Mouse (Mus musculus) forebrain, embryonic 14.5 days (tissue): ENCODE measurements around the gene Eral1. TPM values are rescaled to one million over a fixed set of nuclear protein-coding genes. Genes with fewer than 3 reads are reported as not detected.

Source experiments
- ATAC-seq: fragments of 200-750 bp; cut with Nextera tagmentation; 2 replicates; pipeline ENCODE4 v1.8.0; 2017; ENCODE audit warnings: mild to moderate bottlenecking, moderate library complexity
- DNase-seq: peaks from one replicate; pipeline ENCODE4 v3.0.0-alpha.2; 2015; ENCODE audit warnings: low spot score
- H3K27ac ChIP-seq: fragments of 300-500 bp; sonication (generic); 2 replicates; pipeline ENCODE4 v1.5.1; 2014; ENCODE audit warnings: low read depth, mild to moderate bottlenecking, control low read depth, low read length, moderate library complexity
- H3K27me3 ChIP-seq: fragments of 300-500 bp; sonication (generic); replicated peaks from 2 replicates; pipeline ENCODE4 v1.6.1; 2014; ENCODE audit warnings: low read length, control low read depth, mixed read lengths; ENCODE audit not compliant: control insufficient read depth, insufficient read depth
- H3K36me3 ChIP-seq: fragments of 300-500 bp; sonication (generic); 2 replicates; pipeline ENCODE4 v1.6.1; 2014; ENCODE audit warnings: low read length, control low read depth; ENCODE audit not compliant: control insufficient read depth, insufficient read depth
- H3K4me1 ChIP-seq: fragments of 300-500 bp; sonication (generic); 2 replicates; pipeline ENCODE4 v1.6.1; 2014; ENCODE audit warnings: antibody characterized with exemption, low read length, control low read depth; ENCODE audit not compliant: control insufficient read depth, insufficient read depth
- H3K4me2 ChIP-seq: fragments of 300-500 bp; sonication (generic); 2 replicates; pipeline ENCODE4 v1.6.1; 2014; ENCODE audit warnings: mild to moderate bottlenecking, control low read depth, low read length
- H3K4me3 ChIP-seq: fragments of 300-500 bp; sonication (generic); 2 replicates; pipeline ENCODE4 v1.5.1; 2014; ENCODE audit warnings: low read depth, low read length, control low read depth
- H3K9ac ChIP-seq: fragments of 300-500 bp; sonication (generic); 2 replicates; pipeline ENCODE4 v1.6.1; 2014; ENCODE audit warnings: mild to moderate bottlenecking, low read length, control low read depth, moderate library complexity
- H3K9me3 ChIP-seq: fragments of 300-500 bp; sonication (generic); replicated peaks from 2 replicates; pipeline ENCODE4 v1.6.1; 2016; ENCODE audit warnings: low read length, control low read depth, mixed read lengths; ENCODE audit not compliant: control insufficient read depth
- WGBS: fragments of 180-500 bp; shearing (Covaris S2); extraction: QIAGEN DNeasy Blood & Tissue Kit; methylation state at CpG from one replicate; pipeline ENCODE4 v1.1.7; 2014; 5-methylcytosine and 5-hydroxymethylcytosine counted together
- polyA plus RNA-seq: library from polyadenylated mRNA; unstranded; fragments of >200 nt; fragmentation: Nextera tagmentation; extraction: Ambion mirVana; gene quantifications from 2 replicates; pipeline ENCODE4 v1.2.1, GENCODE M21; 2014

Gene Eral1
- polyA plus RNA-seq, 1 experiment from 2014 or later: 40.2 TPM

GRCm38 (mm10) chr11:78073577-78074276, 6.5 kb downstream of the Eral1 start:
- Histone ChIP-seq H3K4me2 (no peak overlapping the region), H3K27me3 (no peaks in the 10 kb centered on the region), H3K9me3 (no peaks in the 10 kb centered on the region), H3K36me3 (peaks cover 54% of the 10 kb centered on the region), H3K4me1 (no peaks in the 10 kb centered on the region), H3K4me3 (no peak overlapping the region), H3K9ac (no peak overlapping the region), H3K27ac (no peak overlapping the region)
- 94% methylated on average over 9 of the region's 9 CpGs for WGBS
- ATAC-seq (no peak), DNase-seq (no peak)

- no peak for DNase-seq
- peaks cover 47% of the 10 kb centered on the region for H3K36me3 ChIP-seq
- WGBS: 34% methylated on average over 6 of the region's 6 CpGs
- H3K9me3 ChIP-seq: no peaks in the 10 kb centered on the region
- no peaks in the 10 kb centered on the region for H3K27me3 ChIP-seq
- H3K4me3 ChIP-seq: no peak overlapping the region
- no peak overlapping the region for H3K27ac ChIP-seq
- ATAC-seq: no peak
- H3K9ac ChIP-seq: no peak overlapping the region
- no peaks in the 10 kb centered on the region for H3K4me1 ChIP-seq
- no peak overlapping the region for H3K4me2 ChIP-seq
Measured at GRCm38 (mm10) chr11:78072425-78073130, 7.6 kb downstream of the Eral1 start.

- Histone ChIP-seq H3K4me1 (no peaks in the 10 kb centered on the region), H3K4me2 (no peak overlapping the region), H3K36me3 (peaks cover 43% of the 10 kb centered on the region), H3K9me3 (no peaks in the 10 kb centered on the region), H3K4me3 (no peak overlapping the region), H3K9ac (no peak overlapping the region), H3K27me3 (no peaks in the 10 kb centered on the region), H3K27ac (no peak overlapping the region)
- 86% methylated on average over 5 of the region's 5 CpGs for WGBS
- DNase-seq (no peak), ATAC-seq (no peak)
Measured at GRCm38 (mm10) chr11:78071938-78072337, 8.2 kb downstream of the Eral1 start.

DNA sequence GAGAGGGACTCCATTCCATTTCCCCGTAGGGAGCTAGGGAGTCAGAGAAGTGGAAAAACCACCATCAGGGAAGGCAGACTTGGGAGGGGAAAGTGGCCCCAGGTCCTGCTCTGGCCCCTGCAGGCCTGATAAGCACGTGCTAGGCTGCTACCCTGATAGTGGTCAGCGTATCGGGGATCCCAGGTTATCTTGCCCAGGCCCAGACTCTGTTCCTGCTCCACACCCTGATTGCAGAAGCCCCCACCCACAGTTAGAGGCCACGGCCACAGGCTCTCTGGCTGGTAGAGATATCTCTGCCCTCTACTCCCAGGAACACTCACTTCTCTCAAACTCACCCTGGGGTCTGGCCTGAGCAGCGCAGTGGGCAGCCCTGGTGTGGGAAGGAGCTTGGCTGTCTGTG, 10.5 kb downstream of the Eral1 start:
- Histone ChIP-seq H3K4me3 (no peak overlapping the region), H3K36me3 (peaks cover 23% of the 10 kb centered on the region), H3K27me3 (no peaks in the 10 kb centered on the region), H3K27ac (no peak overlapping the region), H3K4me1 (no peaks in the 10 kb centered on the region), H3K9ac (no peak overlapping the region), H3K4me2 (no peak overlapping the region), H3K9me3 (no peaks in the 10 kb centered on the region)
- 83% methylated on average over 6 of the region's 6 CpGs for WGBS
- ATAC-seq: no peak
- no peak for DNase-seq

- Histone ChIP-seq H3K9me3 (no peaks in the 10 kb centered on the region), H3K36me3 (peaks cover 18% of the 10 kb centered on the region), H3K27ac (no peak overlapping the region), H3K9ac (no peak overlapping the region), H3K4me3 (no peak overlapping the region), H3K4me1 (no peaks in the 10 kb centered on the region), H3K27me3 (no peaks in the 10 kb centered on the region), H3K4me2 (no peak overlapping the region)
- no peak for ATAC-seq
- WGBS: 78% methylated on average over 5 of the region's 5 CpGs
- DNase-seq: no peak
Measured at GRCm38 (mm10) chr11:78069130-78069529, 11.1 kb downstream of the Eral1 start.

DNA sequence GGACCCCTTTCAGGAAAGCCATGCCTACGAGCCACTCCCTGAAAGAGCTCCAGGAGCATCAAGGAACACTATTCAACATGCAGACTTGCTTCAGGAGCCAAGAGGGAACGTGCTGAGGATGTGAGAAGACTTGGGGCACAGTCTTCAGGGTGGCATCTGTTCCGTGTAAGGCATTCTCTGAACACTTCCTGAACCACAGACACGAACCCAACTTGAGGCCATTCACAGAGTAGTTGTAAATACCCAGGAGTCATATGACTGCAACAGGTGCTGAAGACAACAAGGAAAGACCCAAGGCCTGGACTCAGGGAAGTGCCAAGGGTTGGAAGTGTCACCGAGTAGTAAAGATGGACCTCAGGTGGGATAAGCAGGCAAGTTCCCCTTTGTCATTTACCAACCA, 12.6 kb downstream of the Eral1 start:
- no peak overlapping the region for H3K4me3 ChIP-seq
- peaks cover 3% of the 10 kb centered on the region for H3K36me3 ChIP-seq
- H3K9ac ChIP-seq: no peak overlapping the region
- no peaks in the 10 kb centered on the region for H3K4me1 ChIP-seq
- WGBS: 80% methylated on average over 5 of the region's 5 CpGs
- H3K27ac ChIP-seq: no peak overlapping the region
- DNase-seq: no peak
- no peaks in the 10 kb centered on the region for H3K9me3 ChIP-seq
- no peak overlapping the region for H3K4me2 ChIP-seq
- H3K27me3 ChIP-seq: no peaks in the 10 kb centered on the region
- no peak for ATAC-seq

DNA sequence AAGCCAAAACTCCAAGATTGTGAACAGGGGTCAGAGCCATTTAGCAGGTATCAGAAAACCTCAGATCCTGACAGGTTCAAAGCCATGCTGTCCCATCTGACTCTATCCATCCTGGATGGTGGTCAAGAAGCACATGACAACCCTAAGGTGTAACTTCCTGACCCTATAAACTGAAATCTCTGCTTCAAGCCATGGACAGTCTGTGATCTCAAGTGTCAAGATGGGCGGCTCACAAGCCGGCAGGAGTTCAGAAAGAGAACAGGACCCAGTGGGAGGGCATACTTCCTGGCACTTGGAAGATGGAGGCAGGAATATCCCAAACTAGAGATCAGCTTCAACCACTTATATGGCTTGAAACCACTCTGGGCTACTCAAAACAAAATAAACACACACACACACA, 13.5 kb downstream of the Eral1 start:
- Histone ChIP-seq H3K9ac (no peak overlapping the region), H3K36me3 (no peaks in the 10 kb centered on the region), H3K27me3 (no peaks in the 10 kb centered on the region), H3K4me3 (no peak overlapping the region), H3K9me3 (no peaks in the 10 kb centered on the region), H3K27ac (no peak overlapping the region), H3K4me1 (no peaks in the 10 kb centered on the region), H3K4me2 (no peak overlapping the region)
- DNase-seq (no peak), ATAC-seq (no peak)
- 63% methylated on average over 2 of the region's 2 CpGs for WGBS

DNA sequence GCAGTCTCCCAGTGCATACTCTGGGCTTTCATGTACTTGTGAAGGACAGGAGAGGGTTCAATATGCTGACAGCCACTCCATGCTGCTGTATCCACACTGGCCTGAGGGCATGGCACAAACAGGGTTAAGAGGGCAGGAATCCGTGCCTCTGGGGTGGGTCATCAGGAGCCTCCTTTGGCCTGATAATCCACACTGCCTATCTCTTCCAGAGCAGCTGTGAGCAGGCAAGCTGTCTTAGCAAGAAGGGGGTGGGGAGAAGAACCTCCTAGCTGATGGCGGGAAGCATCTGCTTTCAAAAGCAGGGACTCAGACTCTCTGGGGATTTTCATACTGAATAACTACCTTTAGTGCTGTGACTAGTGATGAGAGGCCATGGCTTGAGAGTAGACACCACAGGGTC, 14.3 kb downstream of the Eral1 start:
- H3K9me3 ChIP-seq: no peaks in the 10 kb centered on the region
- WGBS: 50% methylated on average over 2 of the region's 2 CpGs
- H3K36me3 ChIP-seq: no peaks in the 10 kb centered on the region
- no peak overlapping the region for H3K9ac ChIP-seq
- ATAC-seq (no peak), DNase-seq (no peak)
- H3K4me1 ChIP-seq: no peaks in the 10 kb centered on the region
- H3K27me3 ChIP-seq: no peaks in the 10 kb centered on the region
- no peak overlapping the region for H3K4me3 ChIP-seq
- no peak overlapping the region for H3K4me2 ChIP-seq
- no peak overlapping the region for H3K27ac ChIP-seq

- no peak overlapping the region for H3K9ac ChIP-seq
- no peaks in the 10 kb centered on the region for H3K9me3 ChIP-seq
- 96% methylated on average over 1 of the region's 1 CpGs for WGBS
- no peak overlapping the region for H3K4me3 ChIP-seq
- H3K4me1 ChIP-seq: no peaks in the 10 kb centered on the region
- DNase-seq (no peak), ATAC-seq (no peak)
- H3K36me3 ChIP-seq: peaks cover 27% of the 10 kb centered on the region
- no peaks in the 10 kb centered on the region for H3K27me3 ChIP-seq
- H3K27ac ChIP-seq: no peak overlapping the region
- H3K4me2 ChIP-seq: no peak overlapping the region
Measured at GRCm38 (mm10) chr11:78062563-78062962, 17.6 kb downstream of the Eral1 start.
